In genomic region chr17:57194041-57194507, GRCm38 (mm10) we compare ENCODE assay signal across 11 mouse cellular contexts. TPM values are rescaled to one million over a fixed set of nuclear protein-coding genes. Genes with fewer than 3 reads are reported as not detected.
DNase-seq lines count a peak whose midpoint lies in the region; ATAC-seq lines count a peak whose summit lies in the region.
"Had no signal": no experiment of that assay in that cellular context is flagged by ENCODE, and none has a peak within 500 bp of the region (broad histone marks: within the 10 kb centered on the region; RNA-seq: fewer than 3 reads in every experiment).

Gene Tnfsf14 (minus strand): TSS chr17:57194177.

- peak within 1 kb of the TSS; percentile 14; the same call in 1 of the 2 replicates for H3K4me3 ChIP-seq in liver, embryonic 12.5 days
- H3K4me3 ChIP-seq in midbrain, embryonic 11.5 days (ENCODE audit: low read depth, low read length): no peak within 1 kb of the TSS
- H3K4me3 ChIP-seq in forebrain, embryonic 12.5 days (replicated peaks): no peak within 1 kb of the TSS
- H3K4me3 ChIP-seq: limb, embryonic 10.5 days had no signal

- ATAC-seq in liver, embryonic 12.5 days: peak; percentile 28; the same call in 1 of the 2 replicates
- ATAC-seq in midbrain, embryonic 11.5 days (ENCODE audit: low FRiP score): no peak
- no peak for ATAC-seq in forebrain, embryonic 12.5 days (ENCODE audit: low FRiP score)
- ATAC-seq: forebrain, embryonic 14.5 days; intestine, postnatal 0 days had no signal

- H3K4me1 ChIP-seq in liver, embryonic 12.5 days: peaks cover 1% of the 10 kb centered on the region
- H3K4me1 ChIP-seq in midbrain, embryonic 11.5 days (ENCODE audit: control insufficient read depth, insufficient read depth, low read length): no peaks in the 10 kb centered on the region
- no peaks in the 10 kb centered on the region for H3K4me1 ChIP-seq in forebrain, embryonic 12.5 days

- H3K9ac ChIP-seq in liver, embryonic 12.5 days: no peak within 1 kb of the TSS
- no peak within 1 kb of the TSS for H3K9ac ChIP-seq in midbrain, embryonic 11.5 days (ENCODE audit: low read length)
- no peak within 1 kb of the TSS for H3K9ac ChIP-seq in forebrain, embryonic 12.5 days

- no peaks in the 10 kb centered on the region for H3K36me3 ChIP-seq in liver, embryonic 12.5 days
- H3K36me3 ChIP-seq in midbrain, embryonic 11.5 days (ENCODE audit: control insufficient read depth, insufficient read depth, low read length): no peaks in the 10 kb centered on the region
- no peaks in the 10 kb centered on the region for H3K36me3 ChIP-seq in forebrain, embryonic 12.5 days (replicated peaks)
- H3K36me3 ChIP-seq: limb, embryonic 10.5 days had no signal

- no peaks in the 10 kb centered on the region for H3K27me3 ChIP-seq in liver, embryonic 12.5 days (replicated peaks)
- no peaks in the 10 kb centered on the region for H3K27me3 ChIP-seq in midbrain, embryonic 11.5 days (ENCODE audit: control insufficient read depth, insufficient read depth, low read length)
- H3K27me3 ChIP-seq in forebrain, embryonic 12.5 days: no peaks in the 10 kb centered on the region

- peak; percentile 96 for DNase-seq in 416B (ENCODE audit: low read depth)
- DNase-seq in CD4-positive helper T cell, adult 2 months (ENCODE audit: low read depth, low spot score): peak; percentile 76
- peak; percentile 59 for DNase-seq in naive thymus-derived CD4-positive, alpha-beta T cell, adult 2 months (ENCODE audit: low read depth)
- no peak for DNase-seq in frontal cortex, postnatal 25 days (ENCODE audit: low spot score in 2 of 2)
- DNase-seq in midbrain, embryonic 11.5 days (ENCODE audit: low spot score, missing footprints): no peak
- DNase-seq: cerebellum, adult 8-10 months had no signal

- H3K27ac ChIP-seq in liver, embryonic 12.5 days: no peak within 1 kb of the TSS
- no peak within 1 kb of the TSS for H3K27ac ChIP-seq in midbrain, embryonic 11.5 days (ENCODE audit: low read depth, low read length)
- no peak within 1 kb of the TSS for H3K27ac ChIP-seq in forebrain, embryonic 12.5 days
- H3K27ac ChIP-seq: limb, embryonic 10.5 days had no signal

- no peaks in the 10 kb centered on the region for H3K9me3 ChIP-seq in liver, embryonic 12.5 days (replicated peaks)
- H3K9me3 ChIP-seq in midbrain, embryonic 11.5 days (ENCODE audit: control insufficient read depth, low read length): no peaks in the 10 kb centered on the region
- H3K9me3 ChIP-seq in forebrain, embryonic 12.5 days: no peaks in the 10 kb centered on the region
- H3K9me3 ChIP-seq: limb, embryonic 10.5 days had no signal

- WGBS in liver, embryonic 12.5 days (ENCODE audit: insufficient replicate concordance): 23% methylated on average over 11 of the region's 11 CpGs
- 77% methylated on average over 11 of the region's 11 CpGs for WGBS in midbrain, embryonic 11.5 days
- 83% methylated on average over 11 of the region's 11 CpGs for WGBS in forebrain, embryonic 12.5 days

- H3K4me2 ChIP-seq in liver, embryonic 12.5 days: peak within 1 kb of the TSS; percentile 7
- H3K4me2 ChIP-seq in midbrain, embryonic 11.5 days: no peak within 1 kb of the TSS
- no peak within 1 kb of the TSS for H3K4me2 ChIP-seq in forebrain, embryonic 12.5 days

RNA-seq across cellular contexts. Expression of gene Tnfsf14, which starts in this region (rescaled TPM):
- 1.6 and 1.7 TPM in 2 replicates for polyA plus RNA-seq in liver, embryonic 12.5 days (2016; fragmentation: Nextera tagmentation; extraction: Ambion mirVana)
- polyA plus RNA-seq in midbrain, embryonic 11.5 days (2014; fragmentation: Nextera tagmentation; extraction: Ambion mirVana): 0.07 and 0.11 TPM in 2 replicates
- 0.13 TPM in 1 of 2 replicates, not detected in the other for polyA plus RNA-seq in forebrain, embryonic 12.5 days (2016; fragmentation: Nextera tagmentation; extraction: Ambion mirVana)
- polyA plus RNA-seq: forebrain, embryonic 14.5 days had no signal

Comparison
In these comparisons a context has a peak if more than half of its experiments do, and no peak if none do; other contexts are left out.
1. DNase-seq: peak in 416B (single experiment), CD4-positive helper T cell, adult 2 months (single experiment) and naive thymus-derived CD4-positive, alpha-beta T cell, adult 2 months (single experiment); none in frontal cortex, postnatal 25 days (0 of 2) and midbrain, embryonic 11.5 days (single experiment).